Mouse (Mus musculus) thymus, postnatal 0 days (tissue): ENCODE measurements around the gene Ntm. TPM values are rescaled to one million over a fixed set of nuclear protein-coding genes. Genes with fewer than 3 reads are reported as not detected.

Experiments
- DNase-seq: peaks from one replicate; pipeline ENCODE4 v3.0.0-alpha.2; 2015; ENCODE audit warnings: low spot score
- polyA plus RNA-seq: library from polyadenylated mRNA; unstranded; fragments of >200 nt; fragmentation: Nextera tagmentation; extraction: Ambion mirVana; gene quantifications from 2 replicates; pipeline ENCODE4 v1.2.1, GENCODE M21; 2015

The Ntm gene
- polyA plus RNA-seq, 1 experiment from 2014 or later = 0.74 TPM

- no peak for DNase-seq
Observed at GRCm38 (mm10) chr9:29887924-29888323, 75.0 kb downstream of the Ntm start.

DNA sequence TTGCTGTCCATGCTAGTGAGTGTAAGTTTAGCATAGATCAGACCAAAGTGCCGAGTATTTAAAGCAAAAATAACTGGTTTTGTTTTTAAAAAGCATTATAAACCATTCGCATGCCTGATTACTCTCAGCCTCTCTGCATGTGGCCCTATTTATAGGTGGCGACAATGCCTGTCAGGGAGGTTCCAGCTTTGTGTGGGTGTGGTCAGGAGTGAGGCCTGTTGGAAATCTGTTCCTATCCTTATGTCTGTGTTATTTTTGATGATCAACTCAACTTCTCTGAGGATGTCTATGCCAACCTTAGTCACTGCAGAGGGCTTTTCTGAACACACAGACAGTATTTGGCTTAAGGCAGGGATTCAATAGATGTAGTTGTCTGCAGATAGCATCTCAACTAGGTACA, 78.9 kb downstream of the Ntm start:
- no peak for DNase-seq

- no peak for DNase-seq
Observed at GRCm38 (mm10) chr9:29881614-29882013, 81.3 kb downstream of the Ntm start.

- DNase-seq = no peak
Observed at GRCm38 (mm10) chr9:29877583-29877982, 85.4 kb downstream of the Ntm start.

GRCm38 (mm10) chr9:29867746-29868145, 95.2 kb downstream of the Ntm start:
- no peak for DNase-seq

DNA sequence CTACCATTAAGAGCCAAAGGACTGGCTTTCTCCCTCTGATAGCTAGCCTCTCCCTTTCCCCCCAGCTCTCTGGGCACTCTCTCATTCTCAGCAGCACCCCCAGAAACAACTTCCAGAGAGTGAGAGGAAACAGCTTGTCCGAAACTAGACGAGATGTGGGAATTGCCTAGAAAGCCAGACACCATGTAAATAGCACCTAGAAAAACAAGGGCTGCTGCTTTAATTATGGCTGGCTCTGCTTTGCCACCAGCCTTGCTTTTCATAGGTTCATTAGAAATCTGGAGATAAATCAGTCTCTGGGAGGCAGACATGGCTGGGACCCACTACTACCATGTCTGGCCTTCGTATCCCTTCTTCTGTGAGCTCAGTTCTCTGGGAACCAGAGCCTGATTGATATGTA, 96.1 kb downstream of the Ntm start:
- DNase-seq = no peak

DNA sequence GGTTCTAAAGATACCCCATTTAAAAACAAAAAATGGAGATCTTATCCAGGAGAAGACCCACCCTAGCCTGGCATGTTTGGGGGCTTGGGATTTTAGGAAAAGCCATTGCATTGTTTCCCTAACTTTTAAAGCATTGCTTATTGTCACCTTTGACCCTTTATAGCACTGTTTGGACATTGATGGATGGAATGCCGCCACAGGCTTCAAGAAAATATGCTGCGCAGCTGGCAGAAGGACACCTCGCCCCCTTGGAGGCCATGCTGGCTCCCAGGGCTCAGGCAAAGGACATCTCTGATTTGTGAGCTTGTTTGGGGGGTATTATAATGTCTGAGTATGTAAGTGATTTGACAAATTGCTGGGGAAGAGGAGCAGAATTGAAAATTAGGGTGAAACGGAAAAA, 96.8 kb downstream of the Ntm start:
- no peak for DNase-seq

GRCm38 (mm10) chr9:29865502-29865901, 97.4 kb downstream of the Ntm start:
- no peak for DNase-seq

DNA sequence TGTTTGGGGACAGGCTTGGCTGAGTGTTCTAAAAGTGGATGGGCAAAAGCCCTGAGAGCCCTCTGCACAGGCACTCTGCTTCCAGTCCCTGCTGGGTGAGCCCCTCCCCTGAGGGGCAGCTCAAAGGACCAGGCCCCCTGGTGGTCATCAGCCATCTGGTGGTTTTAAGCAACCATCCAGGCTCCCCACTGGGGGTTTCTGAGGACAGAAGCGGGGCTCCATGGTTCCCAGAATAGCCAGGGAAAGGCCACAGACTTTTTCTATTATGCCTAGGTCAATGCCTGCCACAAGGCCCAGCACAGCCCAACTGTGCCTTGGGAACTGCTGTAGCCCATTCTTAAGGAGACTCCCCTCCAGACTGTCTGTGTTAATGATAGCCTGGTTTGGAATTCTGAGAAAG, 98.1 kb downstream of the Ntm start:
- no peak for DNase-seq

DNA sequence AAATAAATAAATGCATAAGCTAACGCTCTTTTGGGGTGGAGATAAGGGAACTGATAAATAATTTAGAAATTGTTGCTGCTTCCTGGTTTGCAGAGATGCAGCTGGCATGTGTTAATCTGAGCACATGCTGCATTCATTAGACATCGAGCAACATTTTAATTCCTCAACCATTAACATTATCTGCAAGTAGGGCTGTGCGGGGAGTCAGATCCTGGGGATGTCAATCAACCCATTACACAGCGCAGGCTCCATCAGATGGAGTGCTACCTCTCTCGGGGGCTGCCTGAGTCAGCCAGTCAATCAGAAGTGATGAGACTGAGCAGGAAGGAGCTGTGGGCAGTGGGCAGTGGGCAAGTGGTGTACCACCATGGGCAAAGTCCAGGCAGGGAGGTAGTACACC, 100.5 kb downstream of the Ntm start:
- DNase-seq = no peak

DNA sequence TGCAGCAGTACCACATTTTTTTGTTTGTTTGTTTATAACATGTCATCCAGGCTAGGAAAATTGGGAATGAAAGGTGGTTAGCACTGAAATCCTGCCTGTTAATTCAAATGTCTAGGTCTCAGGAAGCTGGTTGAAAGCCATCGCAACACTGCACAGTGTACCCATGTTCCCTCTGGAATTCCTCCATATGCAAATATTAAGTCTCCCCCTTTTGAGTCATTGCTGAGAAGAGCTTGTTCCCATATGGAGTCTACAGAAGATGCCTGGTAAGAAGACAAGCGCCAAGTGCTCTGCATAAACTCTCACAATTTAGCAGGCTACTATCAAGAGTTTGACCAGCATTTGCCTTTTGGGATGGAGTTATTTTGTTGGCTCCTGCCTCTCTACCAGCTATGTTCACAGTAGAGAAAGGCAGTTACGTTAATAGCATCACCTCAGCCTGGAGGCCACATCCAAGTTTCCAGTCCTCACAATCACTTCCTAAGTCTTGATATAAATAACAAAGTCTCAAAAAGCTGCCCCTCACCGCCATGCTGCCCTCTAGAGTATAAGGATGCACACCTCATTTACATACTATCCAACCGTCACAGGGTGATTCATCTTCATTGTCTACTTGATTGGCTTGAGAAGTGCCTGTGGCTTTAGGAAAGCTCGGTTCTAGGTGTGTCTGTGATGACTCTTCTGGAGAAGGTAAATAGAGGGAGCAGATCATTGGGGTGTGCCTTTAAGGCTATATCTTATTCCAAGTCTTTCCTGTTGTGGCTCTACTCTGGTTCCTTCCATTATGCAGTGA, 103.5 kb downstream of the Ntm start:
- no peak for DNase-seq

DNA sequence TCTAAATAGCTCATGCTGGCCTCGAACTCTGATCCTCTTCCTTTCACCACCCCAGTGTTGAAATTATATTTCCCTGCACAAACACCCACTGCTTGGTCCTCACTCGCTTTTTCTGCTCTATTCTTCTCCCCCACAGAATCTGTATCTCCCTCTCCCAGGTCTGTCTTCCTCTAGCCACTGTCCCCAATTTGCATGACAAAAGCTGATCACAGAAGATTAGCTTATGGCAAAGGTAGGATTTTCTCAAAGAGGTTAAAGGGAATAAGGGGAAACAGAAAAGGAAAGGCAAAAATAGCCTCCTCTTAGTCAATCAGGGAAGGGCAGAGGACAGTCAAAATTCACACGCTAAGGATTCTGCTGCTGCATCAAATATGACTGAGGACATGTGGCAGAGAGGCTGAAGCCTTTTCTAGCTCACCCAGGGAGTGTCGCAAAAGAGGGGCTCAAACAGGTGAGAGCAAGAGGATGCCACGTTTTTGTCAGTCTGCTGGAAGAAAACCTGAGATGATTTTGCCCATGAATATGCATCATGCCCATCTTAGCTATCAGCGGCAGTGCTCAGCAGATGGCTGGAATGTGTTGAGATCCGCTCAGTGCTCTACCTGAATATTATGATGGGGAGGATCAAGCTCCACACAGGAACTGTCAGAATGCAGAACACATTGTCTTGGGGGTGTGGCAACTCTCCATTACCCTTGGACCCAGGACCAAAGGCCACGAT, 114.0 kb downstream of the Ntm start:
- no peak for DNase-seq

DNA sequence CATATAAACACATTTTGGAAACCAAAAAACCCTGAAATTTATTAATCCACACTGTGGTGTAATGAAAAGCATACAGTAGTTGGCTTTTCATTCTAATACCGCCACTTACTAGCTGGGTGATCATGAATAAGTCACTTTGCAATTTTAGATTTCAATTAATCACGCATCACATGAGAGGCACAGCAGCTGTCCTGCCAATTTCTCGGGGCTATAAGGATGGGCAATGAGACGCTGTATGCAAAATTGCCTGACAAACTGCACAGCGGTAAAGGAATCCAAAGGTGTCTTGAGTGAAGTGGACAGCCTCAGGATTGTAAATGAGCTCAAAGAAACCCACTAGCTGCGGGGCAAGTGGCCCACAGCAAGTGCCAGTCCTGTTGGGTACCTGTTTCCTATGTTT, 125.6 kb downstream of the Ntm start:
- no peak for DNase-seq

GRCm38 (mm10) chr9:29834911-29835310, 128.0 kb downstream of the Ntm start:
- DNase-seq = no peak

DNA sequence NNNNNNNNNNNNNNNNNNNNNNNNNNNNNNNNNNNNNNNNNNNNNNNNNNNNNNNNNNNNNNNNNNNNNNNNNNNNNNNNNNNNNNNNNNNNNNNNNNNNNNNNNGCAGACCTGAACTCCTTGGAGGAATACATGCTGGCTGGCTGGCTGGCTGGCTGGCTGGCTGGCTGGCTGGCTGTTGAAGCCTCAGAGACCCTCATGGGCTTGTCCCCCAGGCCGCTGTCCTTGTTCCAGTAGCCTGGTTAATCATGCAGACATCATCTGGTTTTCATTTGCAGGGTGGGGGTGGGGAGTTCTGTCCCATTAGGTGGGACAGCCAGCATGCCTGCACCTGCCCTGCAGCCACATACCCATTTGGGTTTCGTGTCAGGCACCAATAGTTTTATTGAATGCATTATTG, 129.2 kb downstream of the Ntm start:
- no peak for DNase-seq

- no peak for DNase-seq
Observed at GRCm38 (mm10) chr9:29827240-29827660, 135.7 kb downstream of the Ntm start.

DNA sequence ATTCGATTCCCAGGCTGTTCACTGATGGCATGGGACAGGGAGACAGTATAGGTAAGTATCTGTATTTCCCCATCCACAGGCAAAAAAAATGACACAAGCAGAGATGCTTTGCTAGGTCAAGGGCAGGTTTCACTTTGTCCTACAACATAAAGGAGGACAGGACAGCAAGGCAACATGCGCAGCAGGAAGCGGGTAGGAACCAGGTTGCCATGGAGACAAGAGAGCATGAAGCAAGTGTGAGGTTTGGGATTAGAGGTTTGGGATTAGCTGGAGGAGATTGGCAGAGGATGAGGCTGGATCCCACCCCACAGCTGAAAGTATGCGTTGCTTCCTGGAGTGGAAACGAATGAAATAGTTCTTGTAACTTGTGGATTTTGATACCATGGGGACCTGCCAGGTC, 137.7 kb downstream of the Ntm start:
- DNase-seq = no peak

DNA sequence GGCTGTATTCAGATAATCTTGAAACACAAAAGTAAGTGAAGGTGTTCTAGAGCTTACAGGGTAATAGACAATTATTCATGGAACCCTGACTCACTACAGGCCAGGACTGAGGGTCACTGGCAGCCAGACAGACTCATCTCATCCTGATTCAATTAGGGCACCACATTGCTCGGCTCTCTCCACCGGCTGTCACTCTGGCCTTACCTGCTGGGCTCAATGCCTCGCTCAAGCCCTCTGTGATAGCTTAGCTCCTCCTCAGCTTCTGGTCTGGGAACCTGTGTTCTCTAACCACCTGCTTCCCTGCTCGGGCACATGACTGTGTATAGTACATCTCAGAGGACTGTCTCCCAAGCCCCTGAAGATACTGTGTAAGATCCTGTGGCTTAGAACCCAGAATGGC, 139.2 kb downstream of the Ntm start:
- DNase-seq = no peak

DNA sequence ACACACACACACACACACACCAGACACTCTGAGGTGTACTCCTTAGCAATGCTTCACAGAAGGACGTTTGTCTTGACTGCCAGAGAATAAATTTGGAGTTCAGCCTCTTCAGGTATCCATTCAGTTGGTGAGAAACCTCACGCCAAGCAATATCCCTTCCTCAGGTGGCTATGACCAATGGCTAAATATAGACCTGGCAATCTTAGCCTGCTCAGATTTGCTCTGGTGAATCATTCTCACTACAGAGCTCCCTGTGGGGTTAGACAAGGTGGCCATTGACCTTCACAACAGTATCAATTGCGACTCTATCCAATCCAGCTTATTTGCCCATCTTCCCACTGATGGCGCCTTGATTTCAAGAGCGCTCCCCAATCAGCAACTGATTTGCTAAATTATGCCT, 150.3 kb downstream of the Ntm start:
- no peak for DNase-seq

GRCm38 (mm10) chr9:29806790-29807189, 156.2 kb downstream of the Ntm start:
- DNase-seq = no peak

DNA sequence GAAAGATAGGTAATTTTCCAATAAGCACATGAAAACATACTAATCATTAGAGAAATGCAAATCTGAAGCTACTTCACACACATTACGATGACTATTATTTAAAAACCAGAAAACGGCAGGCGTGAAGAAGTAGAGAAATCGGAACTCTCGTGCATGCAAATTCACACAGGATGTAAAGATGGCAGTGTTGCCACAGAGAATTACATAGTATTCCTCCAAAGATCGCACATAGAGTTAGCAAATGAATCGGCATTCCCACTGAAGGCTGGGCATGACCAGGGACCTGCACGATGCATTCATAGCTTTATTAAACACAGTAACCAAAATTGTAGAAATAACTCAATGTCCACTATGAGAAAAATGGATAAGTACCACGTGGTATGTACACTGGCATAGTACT, 158.5 kb downstream of the Ntm start:
- DNase-seq = no peak

- DNase-seq = no peak
Observed at GRCm38 (mm10) chr9:29803738-29804285, 159.1 kb downstream of the Ntm start.
